Mouse (Mus musculus) R1 (cell line): ENCODE measurements around the gene Gnb4.
A peak's percentile ranks its signal among the peaks of the same experiment; 100 is the strongest.

ENCODE experiments used
- DNase-seq: peaks from one replicate; pipeline ENCODE4 v3.0.0-alpha.2; 2018; ENCODE audit warnings: low read depth, low spot score

The Gnb4 gene

GRCm38 (mm10) chr3:32614786-32615185, 1.6 kb downstream of the Gnb4 start:
- DNase-seq, result no peak

DNA sequence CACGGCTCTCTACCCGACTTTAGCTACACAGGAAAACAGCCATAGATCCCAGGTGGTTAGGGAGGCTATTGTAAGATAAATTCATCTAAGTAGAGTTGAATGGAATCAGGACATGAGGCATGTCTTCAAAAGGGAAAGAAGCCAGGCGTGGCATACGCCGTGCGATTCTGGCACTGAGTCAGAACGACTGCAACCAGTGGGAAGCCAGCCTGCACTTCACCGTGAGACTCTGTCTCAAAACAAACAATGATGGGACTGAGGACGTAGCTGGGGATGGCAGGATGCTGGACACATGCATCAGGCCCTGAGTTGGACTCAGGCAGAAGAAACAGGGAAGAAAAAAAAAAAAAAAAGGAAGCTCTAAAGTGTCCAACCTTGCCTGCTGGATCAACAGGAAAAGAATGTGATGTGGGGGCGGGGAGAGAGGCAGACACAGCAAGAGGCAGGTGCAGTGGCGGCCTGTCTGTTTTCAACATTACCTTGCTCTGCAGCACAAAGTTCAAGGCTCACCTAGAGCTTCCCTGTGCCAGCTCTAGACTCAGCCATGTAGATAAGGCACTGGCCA, 4.7 kb downstream of the Gnb4 start:
- DNase-seq, result no peak

- DNase-seq, result peak; percentile 48
Observed at GRCm38 (mm10) chr3:32610560-32610959, 5.8 kb downstream of the Gnb4 start.

GRCm38 (mm10) chr3:32609233-32609632, 7.2 kb downstream of the Gnb4 start:
- DNase-seq, result no peak

DNA sequence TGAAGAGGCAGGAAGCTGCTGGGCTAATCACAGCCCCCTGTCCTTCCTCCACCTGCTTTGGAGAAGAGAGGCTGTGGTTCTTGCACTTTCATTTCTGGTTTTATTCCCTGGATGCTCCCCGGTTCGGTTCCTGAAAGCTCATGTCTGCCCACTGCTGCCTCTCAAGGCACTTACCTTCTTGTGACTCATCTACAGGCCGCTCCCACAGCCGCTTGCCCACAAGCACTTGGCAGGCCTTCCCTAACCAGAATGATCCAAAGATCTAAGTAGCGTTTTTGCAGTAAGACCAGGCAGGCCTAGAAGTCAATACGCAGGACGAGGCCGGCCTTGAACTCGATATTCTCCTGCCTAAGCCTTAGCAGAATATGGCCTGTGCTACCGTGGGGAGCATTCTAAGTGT, 15.3 kb downstream of the Gnb4 start:
- DNase-seq, result no peak

DNA sequence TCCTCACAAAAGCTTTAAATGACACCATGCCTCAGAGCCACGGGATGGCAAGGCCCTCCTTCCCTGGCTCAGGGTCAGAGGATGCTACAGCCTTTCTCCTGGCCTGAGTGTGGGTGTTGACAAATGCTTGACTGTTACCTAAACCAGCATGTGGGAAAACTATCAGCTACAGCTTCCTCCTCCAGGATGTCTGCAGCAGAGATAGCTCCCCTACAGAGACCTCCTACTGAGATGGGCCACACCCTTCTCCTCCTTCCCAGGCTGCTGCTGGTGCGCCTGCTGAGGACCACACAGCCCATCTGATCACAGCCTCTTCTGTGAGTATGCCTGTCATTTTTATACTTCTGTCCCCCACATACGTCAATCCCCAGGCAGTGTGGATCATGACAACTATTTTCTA, 17.1 kb downstream of the Gnb4 start:
- peak; percentile 32 for DNase-seq

GRCm38 (mm10) chr3:32595080-32595479, 21.3 kb downstream of the Gnb4 start:
- no peak for DNase-seq

DNA sequence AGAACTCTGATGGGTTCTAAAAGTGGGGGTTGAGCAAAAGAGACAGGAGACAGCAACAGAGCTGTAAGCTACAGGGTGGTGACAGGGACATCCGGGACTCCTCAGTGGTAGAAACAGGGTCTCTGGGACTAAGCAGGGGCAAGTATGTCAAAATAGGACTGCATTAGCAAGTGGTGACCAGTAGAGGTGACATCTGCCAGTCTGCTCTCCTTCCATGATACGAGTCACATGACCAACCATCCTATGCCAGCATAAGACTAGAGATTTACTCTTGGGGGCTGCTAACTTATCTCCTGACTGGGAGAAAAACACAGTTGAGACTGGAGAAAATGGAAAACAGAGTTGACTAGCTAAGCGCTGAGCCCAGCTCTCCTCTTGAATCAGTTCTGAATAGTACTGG, 30.1 kb downstream of the Gnb4 start:
- DNase-seq, result peak; percentile 39

- DNase-seq, result no peak
Observed at GRCm38 (mm10) chr3:32583489-32583888, 32.9 kb downstream of the Gnb4 start.

DNA sequence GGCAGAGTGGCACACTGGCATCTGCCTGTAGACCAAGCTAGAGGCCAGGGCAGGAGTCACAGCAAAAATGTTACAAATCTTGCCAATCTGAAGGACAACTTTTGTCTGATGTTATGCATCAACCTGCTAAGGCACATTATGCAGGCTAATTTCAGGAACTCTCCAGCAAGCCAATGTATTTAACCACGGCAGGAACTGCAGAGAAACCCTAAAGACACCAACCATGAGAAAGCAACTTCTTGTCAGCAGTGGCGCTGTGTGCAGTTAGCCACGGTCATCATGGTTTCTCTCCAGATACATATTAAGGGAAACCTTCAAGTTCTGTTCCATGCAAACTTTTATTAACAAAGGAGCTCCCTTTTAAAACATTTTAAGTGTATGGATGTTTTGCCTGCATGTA, 34.5 kb downstream of the Gnb4 start:
- DNase-seq, result no peak

- DNase-seq, result no peak
Observed at GRCm38 (mm10) chr3:32580738-32581137, 35.6 kb downstream of the Gnb4 start.

- DNase-seq, result peak; percentile 25
Observed at GRCm38 (mm10) chr3:32578772-32579171, 37.6 kb downstream of the Gnb4 start.

GRCm38 (mm10) chr3:32575151-32575550, 41.2 kb downstream of the Gnb4 start:
- DNase-seq, result peak; percentile 7

DNA sequence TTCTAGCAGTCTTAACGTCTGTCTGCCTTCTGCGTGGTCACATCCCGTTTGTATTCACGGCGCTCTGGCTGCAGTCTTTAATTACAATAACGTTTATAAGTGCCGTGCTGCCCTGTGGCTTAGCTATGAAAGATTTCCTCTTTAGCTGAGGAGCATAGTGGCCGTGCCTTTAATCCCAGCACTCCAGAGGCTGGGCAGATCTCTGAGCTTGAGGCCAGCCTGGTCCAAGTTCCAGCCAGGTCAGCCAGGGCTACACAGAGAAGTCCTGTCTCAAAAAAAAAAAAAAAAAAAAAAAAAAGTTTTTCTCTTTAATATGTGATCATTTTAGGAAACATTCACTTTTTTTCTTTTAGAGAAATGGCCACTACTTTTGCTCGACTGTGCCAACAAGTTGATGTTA, 42.5 kb downstream of the Gnb4 start:
- DNase-seq, result no peak

DNA sequence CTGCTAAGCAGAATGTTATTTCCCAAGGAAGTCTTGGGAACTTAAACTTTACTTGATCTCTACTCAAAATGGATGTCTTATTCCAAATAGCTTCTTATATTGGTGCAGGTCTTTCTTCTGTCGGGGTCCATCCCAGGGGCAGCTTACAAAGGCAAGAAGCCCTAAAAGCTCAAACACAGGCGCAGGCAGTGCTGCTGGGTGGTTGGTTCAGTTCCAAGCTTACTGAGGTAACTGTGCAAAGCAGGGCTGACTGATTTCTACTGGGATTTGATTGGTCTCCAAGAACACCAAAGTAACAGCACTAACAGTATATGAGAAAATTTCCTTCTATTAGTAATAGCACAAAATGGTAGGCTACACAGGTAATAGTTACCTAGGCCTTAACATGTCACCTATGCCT, 43.3 kb downstream of the Gnb4 start:
- no peak for DNase-seq

DNA sequence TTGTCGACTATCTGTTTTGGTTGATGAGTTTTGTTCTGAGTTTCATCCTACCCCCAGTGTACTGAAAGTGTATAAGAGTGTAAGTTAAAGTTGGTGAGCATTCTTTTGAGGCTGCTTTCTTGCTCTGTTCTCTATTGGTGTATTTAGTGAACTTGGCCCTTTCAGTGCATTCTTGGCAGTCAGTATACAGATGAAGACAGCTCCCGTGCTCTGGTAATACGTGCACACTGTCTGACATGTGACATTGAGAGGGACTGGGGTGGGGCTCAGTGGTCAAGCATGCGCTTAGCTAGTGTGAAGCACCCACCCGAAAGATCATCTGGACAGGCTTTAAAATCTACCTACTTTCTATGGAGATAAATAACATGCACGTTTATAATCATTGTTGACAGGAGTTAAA, 53.0 kb downstream of the Gnb4 start:
- DNase-seq, result no peak

DNA sequence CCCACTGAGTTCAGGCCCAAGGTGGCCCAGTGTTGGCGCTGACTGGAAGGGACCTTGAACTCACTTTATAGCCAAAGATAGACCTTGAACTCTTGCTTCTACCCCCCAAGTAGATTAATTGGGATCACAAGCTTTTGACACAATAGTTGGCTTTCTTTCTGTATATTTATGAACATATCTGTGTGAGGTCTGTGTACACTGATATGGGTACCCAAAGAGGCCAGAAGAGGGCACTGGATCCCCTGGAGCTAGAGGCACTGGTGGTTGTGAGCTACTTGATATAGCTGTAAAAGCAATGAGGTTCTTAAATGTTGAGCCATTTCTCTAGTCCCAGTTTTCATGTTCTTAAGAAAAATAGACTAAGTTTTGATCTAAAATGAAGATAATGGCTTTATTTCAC, 63.3 kb downstream of the Gnb4 start:
- peak; percentile 14 for DNase-seq

- no peak for DNase-seq
Observed at GRCm38 (mm10) chr3:32538091-32538490, 78.3 kb downstream of the Gnb4 start.

GRCm38 (mm10) chr3:32537556-32537955, 78.8 kb downstream of the Gnb4 start:
- DNase-seq, result no peak

DNA sequence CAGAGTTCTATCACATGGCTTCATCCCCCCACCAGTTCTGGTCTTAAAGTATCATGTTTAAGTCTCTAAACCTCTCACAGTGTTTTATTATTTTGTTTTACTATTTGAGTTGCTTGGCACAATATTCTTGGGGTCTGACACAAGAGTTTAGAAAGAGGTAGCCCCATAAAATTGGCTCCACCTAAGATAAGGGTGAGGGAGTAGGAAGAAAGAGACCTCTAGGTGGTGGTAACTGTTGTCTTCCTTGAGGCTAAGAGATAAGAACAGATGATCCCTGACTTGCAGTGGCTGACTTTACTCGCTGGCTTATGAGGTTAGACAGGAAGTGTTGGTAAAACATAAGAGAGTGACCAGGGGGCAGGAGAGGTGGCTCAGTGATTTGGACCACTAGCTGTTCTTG, 80.7 kb downstream of the Gnb4 start:
- no peak for DNase-seq
